Mouse (Mus musculus) lung, postnatal 10 days (tissue): ENCODE results near the gene Gm47791.

Source experiments
- DNase-seq: peaks from one replicate; pipeline ENCODE4 v3.0.0; 2021

The Gm47791 gene

DNA sequence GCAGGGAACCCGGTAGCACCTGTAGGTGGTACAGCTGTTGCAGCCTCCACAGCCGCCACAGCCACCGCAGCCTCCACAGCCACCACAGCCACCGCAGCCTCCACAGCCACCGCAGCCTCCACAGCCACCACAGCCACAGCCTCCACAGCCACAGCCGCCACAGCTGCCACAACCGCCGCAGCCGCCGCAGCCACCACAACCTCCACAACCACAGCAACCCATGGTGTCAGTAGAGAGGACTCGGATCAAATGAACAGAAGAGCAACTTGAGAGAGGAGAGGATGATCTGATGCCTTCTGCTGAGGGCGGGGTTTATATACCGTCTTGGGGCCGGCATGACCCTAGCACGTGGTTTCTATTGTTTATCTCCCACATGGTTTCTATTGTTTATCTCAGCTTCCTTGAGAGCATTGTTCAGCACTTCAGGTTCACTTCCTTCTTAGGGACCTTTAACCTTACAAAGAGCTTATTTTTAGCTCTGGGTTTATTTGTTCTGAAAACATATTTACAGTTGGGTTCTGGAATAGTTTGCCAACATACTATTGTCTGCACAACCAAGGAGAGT, at the start of gene Gm47791:
Gene Gm47791 (minus strand): TSS at position 222 of the 565 bp plus-strand sequence.
- no peak for DNase-seq

DNA sequence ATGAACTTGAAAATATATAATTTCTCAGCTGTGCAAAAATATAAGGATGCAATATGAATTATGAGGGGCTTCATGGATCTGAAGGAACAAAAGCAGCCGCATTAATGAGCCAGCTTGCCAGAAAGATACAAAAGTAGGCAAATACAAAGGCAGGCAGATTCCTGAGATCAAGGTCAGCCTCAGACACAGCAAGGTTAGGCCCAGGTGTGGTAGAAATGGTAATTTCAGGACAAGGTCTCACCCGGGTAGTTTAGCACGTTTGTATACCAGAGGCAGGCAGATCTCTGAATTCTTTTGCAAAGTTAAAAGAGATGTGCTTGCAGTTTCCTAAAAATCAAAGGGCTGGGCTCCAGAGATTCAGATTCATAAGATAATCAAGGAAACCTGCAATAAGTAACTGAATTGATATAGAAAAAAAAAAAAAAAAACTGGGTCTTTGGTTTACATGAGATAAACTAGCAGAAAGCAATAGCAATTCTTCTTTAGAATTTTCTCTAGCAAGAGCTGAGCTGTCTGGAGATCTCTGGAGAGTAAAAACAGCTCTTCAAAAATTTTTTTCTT, 49.7 kb upstream of the Gm47791 start:
- DNase-seq = no peak

DNA sequence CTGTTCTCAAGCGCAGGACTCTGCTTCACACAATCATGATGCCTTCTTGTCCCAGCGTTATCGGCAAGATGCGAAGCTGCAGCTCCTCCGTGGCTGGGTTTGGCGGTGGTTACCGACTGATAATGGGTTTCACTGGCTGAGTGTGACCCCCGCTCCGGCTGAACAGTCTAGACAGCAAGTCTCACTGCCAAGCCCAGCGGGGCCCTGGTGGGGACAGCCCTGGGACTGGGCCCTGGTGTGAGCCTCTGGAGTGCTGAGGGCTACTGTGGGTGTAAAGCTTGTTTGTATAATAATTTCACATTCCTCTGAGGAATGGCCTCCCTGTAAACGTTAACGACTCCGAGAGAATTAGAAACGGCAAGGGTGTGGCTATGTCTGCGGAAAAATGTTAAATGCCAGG, 49.1 kb upstream of the Gm47791 start:
- no peak for DNase-seq

DNA sequence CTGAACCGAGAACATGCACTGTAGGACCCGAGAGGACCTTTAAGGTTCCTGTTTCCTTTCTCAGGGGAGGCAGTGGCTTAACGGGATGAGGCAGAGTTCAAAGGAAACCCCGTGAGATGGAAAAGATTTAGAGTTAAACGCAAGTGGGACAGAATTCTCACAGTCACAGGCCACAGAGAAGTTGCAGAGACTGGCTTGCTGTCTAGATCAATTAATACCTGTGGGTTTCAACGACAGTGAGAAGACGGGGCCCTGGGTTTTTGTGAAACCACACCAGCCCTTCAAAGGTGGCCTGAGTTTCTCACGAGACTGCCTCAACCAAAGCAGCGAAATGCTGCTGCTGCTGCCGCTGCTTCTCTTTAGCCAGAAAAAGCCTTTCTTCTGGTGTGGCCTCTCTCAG, 48.3 kb upstream of the Gm47791 start:
- DNase-seq = no peak

DNA sequence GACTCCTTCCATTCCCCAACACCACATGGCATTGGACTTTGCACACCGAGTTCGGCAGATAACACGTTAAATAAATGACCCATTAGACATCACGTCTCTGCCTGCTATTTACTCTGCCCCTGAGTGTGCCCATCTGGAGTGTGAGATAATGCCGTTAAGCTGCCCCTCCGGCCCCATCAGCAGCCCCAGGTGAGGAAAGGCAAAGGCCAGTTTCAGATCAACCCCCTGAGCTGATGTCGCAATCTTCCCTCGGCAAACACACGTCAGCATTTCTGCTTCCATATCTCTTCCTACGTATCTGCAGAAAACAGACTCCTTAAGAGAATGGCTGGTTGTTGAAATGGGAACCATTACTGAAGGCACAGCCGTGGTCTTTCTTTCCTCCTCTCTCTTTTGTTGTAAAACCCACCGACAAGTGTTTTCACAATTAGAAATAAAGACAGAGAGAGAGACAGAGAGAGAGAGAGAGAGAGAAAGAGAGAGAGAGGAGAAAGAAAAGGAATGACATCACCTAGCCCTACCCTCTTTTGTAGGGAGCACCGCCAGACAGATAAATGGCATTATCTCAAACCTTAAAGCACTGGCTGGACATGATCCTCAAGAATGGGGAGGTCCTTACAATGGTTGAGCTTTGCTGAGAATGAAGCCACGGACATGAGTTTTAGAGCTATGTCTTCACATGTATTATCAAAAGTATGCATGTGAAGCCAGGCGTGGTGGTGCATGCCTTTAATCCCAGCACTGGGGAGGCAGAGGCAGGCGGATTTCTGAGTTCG, 45.1 kb upstream of the Gm47791 start:
- DNase-seq = peak; percentile 36

DNA sequence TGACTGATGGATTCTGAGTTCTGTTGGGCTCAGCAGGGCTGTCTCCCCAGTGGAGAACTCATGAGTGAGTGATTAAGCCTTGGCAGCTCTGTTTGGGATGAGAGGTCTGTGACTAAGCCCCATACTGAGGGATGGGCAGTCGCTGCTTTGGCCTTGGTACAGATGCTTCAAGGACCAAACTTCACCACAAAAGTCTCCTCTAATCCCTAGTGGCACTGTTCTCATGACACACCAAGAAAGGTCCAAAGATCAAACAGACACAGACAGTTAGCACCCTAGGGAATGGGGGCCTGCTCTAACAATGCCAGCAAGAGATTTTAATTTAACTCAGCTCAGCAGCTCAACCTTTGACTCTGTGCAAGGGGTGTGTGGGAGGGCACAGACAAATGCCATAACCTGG, 40.7 kb upstream of the Gm47791 start:
- no peak for DNase-seq

DNA sequence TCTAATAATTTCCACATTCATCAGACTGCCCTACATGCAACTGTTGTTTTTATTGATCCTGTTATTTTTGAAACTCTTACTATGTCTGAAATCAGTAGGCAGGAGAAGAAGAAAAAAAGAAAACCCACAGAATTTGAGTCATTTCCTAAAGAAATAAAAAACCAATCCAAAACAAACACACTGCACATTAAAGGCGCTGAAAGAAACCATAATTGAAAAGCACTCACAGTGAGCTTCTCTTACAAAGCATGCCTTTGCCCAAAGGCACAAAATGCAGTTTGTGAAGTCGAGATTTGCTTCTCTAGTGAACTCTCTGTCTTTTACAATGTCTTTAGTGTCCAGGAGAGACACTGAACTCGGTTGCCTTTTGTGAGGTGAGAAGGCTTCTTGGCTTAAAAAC, 37.5 kb upstream of the Gm47791 start:
- no peak for DNase-seq

DNA sequence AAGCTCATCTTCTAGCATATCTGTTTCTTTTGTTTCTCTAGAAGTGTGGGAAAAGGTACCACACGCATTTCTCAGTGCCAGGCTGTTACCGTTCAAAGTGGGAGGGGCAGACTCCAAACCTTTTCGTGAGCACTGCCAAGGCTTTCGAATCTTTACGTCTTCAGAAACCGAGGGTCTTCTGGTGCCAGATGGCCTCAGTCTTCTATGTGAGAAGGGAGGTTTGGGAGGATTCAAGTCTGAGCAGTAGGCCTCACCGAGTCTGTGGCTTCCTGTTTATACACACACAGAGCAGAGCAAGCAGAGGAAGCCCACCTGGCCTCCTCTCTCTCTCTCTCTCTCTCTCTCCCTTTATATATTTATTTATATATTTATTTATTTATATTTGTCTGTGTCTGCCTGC, 36.2 kb upstream of the Gm47791 start:
- DNase-seq = no peak

DNA sequence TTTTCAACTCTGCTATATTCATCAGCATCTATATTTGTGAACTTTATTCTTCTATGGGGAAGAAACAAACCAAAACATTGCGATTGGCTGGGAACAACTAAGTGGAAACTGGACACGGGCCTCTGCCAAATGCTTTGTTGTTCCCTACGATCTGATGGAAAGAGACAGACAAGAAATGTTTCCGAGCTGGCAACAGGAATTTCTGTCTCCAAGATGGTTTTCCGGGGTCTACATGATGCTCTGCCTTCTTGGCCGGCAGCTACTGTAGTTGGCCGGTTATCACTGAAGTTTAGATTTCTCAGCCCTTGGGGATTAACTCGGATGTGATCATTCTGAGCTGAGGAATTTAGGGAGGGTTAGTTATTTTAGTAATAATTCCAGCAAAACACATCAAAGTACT, 35.3 kb upstream of the Gm47791 start:
- peak; percentile 31 for DNase-seq

DNA sequence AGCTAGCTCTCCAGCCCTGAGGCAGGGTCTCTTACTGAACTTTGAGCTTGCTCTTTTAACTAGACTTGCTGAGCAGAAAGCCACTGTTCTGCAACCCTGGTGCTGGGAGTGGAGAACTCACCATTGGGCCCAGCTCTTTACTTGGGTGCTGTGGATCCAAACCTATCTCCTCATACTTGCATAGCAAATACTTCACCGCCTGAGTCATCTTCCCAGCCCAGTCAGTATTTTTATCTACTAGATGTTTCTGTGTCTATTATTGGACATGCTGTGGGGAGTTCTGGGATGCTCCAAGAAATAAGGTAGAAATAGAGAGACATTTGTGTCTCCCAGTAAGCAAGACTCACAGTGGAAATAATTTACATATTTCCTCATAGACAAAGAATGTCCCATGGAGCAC, 33.0 kb upstream of the Gm47791 start:
- no peak for DNase-seq

DNA sequence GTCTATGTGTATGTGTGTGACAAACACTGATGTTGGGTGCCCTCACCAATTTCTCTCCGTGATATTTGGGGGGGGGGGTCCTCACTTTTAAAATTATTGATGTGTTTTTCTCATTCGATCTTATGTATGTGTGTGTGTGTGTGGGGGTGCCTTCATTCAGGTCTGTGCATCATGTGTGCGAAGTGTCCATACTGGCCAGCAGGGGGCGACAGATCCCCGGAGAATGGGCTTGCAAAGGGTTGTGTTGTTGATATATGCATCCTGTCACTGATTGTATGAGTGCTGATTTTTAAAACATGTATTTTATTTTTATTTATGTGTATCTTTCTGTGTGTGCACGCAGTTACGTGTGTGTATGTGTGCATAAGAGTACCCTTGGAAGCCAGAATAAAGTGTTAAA, 32.6 kb upstream of the Gm47791 start:
- DNase-seq = no peak

DNA sequence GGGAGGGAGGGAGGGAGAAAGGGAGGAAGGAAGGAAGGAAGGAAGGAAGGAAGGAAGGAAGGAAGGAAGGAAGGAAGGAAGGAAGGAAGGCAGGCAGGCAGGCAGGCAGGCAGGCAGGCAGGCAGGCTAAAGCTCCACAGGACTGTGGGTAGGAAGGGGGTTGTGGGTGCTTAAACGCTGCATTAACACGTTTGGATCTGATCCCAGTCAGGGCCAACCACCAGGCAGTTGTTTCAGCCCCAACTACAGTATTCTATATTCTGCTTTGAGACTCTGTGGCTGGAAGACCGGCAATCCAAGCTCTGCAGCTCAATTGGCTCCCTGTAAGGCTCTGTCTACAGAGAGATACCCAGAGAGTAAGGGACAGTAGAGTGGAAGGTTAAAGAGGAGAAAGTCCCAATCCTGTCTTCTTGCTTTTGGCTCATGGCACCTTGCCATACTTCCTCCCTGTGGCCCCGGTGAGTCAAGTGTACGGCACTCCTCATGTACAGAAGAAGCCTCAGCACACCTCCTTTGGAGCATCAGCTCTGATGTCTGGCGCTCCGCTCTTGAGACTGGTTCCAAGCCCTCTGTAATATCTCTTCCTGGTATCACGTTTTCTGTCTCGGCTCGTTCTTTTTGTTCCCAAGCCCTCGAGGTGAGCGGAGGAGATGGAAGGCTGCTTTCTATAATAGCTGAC, 30.2 kb upstream of the Gm47791 start:
- no peak for DNase-seq

DNA sequence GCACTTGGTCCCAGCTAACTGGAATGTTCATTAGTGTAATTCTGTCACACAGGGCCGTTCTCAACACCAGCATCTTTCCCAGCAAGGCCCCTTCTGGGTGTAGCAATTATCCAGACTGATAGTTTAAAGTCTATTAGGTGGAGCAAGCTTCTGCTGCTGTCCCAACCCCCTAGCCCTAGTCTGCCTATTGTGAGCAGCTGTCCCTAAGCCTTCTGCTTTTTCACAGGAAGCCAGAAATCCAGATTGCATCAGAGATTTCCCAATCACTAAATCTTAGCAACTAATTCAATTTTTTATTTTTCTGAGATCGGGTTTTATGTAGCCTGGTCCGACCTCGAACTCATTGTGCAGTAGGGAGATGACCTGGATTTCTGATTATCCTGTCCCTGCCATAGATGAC, 27.9 kb upstream of the Gm47791 start:
- DNase-seq = peak; percentile 40

DNA sequence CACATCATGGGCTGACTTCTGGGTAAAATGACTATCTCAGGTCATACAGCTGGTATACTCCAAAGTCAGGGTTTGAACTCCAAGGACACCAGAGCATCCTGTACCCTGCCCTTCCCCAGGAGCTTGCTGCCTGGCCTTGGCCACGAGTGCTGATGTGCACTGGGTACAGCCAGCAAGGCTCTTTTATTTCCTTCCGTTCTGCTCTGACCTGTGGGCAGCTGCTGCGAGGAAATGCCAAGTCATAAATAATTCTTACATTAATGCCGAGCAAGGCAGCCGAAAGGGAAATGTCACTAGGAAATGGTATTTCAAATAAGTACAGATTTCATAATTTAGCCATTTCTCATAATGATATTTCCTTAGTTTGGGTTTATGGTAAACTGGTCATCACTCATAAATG, 27.3 kb upstream of the Gm47791 start:
- peak; percentile 27 for DNase-seq

DNA sequence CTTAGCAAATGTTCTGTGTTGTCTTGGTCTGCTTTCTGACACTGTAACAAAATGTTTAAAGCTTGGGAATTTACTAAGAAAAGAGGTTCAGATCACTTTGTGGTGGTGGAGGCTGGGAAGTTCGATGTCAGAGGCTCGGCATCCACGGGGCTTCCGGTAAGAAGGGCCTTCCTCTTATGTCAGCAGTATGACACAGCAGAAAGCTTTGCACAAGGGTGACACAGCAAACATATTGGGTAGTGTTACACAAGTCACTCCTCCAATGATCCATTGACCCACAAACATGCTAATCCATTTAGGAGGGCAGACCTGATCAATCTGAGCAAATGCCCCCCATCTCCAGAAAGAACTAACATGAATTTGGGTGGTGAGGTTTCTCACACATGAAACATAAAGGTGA, 26.0 kb upstream of the Gm47791 start:
- DNase-seq = no peak

DNA sequence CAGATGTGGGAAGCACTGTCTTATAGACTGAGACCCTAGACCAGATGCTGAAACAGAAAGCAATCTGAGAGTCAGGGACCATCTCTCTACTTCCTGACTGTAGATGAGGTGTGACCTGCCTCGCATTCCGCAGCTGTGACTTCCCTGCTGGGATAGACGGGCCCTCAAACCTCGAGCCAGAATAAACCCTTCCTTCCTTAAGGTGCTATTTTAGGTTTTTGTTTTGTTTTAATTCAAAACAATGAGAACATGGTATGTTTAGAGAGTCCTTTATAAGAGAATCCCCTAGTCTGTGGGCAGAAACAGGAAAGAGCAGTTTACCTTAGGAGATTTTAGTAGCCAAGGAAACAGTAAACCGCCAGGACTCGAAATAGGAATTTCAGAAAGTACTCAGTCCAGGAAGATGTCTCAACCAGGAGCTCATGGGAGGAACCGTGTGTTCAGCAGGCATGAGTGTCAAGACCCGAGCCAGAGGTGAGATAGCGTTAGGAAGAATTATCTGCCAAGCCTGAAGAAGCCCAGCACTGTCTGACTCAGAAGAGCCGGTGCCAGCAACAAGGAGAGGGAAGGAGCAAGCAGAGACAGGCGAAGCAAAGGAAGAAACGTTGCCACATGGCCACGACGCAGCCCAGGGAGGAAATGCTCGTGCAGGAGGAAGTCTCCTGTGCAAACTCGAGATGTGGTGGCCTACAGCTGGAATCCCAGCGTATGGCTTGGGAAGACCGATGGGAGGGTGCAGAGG, 24.8 kb upstream of the Gm47791 start:
- peak; percentile 61 for DNase-seq

DNA sequence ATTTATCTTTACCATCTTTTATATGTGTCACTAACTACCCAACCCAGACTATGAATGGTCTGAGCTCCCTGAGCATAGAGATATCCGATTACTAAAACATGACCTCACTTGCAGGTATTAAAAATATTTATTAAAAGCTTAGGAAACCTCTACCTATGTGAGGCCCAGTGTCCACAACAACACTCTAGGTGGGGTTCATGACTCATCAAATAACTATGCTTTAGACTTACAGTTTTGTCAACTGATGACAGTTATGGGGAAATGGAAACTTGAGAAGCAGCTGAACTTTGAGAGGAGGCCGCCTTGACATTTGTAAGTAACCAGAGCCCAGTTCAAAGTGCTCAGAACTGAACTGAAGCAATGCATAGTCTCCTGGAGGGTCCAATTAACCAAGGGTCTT, 24.2 kb upstream of the Gm47791 start:
- no peak for DNase-seq

DNA sequence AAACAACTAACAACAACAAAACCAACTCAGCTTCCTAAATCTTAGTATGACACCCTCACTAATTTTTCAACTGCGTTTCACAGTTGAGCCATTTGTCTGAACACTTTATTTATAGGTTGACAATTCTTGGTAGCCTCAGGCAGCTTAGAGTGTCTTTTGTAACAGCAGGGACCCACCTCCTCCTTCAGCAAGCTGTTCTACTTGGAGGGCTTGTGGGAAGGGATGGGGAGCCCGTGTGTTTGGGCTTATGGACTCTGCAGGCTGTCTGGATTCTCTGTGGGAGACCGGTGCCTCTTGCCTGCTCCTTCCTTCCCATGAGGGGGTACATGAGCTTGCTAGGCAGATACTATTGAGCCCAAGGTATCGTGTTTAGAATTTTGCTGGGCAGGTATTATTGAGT, 22.9 kb upstream of the Gm47791 start:
- DNase-seq = no peak

DNA sequence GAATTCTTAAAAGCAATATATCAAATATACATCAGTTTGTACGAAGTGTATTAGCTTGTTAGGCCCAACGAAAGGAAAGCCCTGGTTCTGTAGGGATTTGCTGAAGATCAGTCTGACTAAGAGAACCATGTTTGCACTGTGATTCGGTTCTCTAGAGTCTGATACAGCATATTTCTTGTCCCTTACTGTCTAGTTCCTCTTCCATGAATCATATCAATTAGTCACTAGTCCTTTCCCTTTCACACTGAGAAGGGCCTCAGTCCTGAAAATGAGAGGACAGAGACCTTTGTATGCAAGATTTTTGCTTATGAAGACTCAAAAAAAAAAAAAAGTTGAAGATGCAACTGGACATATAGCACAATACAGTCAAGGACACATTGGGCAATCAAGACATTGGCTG, 22.1 kb upstream of the Gm47791 start:
- no peak for DNase-seq

DNA sequence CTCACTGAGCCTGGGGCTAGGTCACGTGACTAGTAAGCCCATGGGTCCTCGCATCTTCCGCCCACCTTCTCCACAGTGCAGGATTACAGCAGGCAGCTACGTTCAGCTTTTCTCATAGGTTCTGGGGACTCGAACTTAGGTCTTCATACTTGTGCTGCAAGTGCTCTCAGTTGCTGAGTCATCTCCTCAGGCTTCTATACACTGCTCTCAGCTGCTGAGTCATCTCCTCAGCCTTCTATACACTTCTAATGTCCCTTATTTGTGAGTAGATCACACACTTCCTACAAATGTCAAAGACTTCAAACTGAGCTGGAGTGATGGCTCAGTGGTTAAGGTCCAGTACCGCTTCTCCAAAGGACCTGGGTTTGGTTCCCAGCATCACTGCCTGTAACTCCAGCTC, 21.2 kb upstream of the Gm47791 start:
- no peak for DNase-seq

DNA sequence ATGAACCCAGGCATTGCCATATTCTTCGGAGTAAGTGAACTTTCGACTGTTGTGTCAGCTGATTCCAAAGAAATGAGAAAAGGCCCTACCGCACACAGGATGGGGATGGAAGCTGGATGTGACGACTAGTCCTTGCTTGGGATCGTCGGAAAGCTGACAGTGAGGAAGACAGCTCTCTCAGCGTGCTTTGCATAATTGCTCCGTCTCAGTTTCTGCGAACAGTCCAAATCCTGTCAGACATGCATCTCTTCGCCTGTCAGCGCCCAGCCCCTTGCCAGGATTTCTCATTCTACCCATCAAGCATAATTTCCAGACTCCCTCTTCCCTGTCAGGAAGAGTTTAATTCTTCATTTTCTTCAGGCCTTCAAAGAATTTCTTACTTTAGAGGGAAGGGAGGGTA, 20.1 kb upstream of the Gm47791 start:
- DNase-seq = no peak

DNA sequence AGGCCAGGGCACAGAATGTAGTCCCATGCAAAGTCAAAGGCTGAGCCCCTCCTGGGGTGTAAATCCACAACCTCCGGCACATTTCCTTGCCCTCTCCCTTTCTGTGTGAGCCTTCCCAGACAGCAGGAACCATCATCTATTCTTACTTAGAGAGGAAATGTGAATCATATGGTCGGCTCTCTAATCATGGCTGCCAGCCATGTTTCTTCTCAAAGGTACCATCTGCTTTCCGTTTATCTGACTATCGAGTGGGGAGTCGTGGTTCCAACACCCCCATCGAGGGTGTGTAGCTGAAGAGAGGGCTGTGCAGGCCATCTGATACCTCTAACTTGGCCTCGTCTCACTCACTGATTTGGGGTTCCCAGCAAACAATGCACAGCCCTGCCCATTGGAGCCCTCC, 17.0 kb upstream of the Gm47791 start:
- no peak for DNase-seq

DNA sequence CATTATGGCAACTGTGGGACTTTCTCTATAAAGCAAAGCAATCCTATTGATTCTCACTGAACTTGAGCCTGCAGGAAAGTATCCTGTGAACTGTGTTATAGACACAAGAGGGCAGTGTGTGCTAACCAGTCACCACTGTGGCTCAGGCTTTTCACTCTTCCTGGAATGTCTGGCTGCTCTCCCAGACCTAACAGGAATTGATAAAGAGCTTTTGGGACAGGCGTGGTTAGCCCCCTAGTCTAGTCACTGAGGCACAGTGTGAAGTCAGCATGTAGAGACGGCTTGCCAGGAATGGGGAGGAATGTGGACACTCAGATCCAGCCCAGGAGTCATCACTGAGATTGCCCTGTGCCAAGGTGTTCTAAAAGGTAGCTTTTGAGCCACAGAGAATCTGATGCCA, 16.4 kb upstream of the Gm47791 start:
- DNase-seq = peak; percentile 88
